Comparison of ENCODE assay signal across 18 mouse cellular contexts in genomic region chr1:72354856-72355255, GRCm38 (mm10).
"Had no signal": no experiment of that assay in that cellular context is flagged by ENCODE, and none has a peak within 500 bp of the region (broad histone marks: within the 10 kb centered on the region; RNA-seq: fewer than 3 reads in every experiment).

No protein-coding gene starts in this region.

- H3K27ac ChIP-seq: midbrain, embryonic 10.5 days; midbrain, embryonic 12.5 days; neural tube, embryonic 13.5 days; neural tube, embryonic 15.5 days had no signal

- H3K27me3 ChIP-seq: midbrain, embryonic 12.5 days; neural tube, embryonic 13.5 days; neural tube, embryonic 15.5 days had no signal

- ATAC-seq: midbrain, embryonic 16.5 days had no signal

- DNase-seq: lung, embryonic 14.5 days; lung, postnatal 10 days; lung, postnatal 4 days; midbrain, embryonic 14.5 days; retina, postnatal 1 day; right cerebral cortex, adult 18-20 months; right cerebral cortex, postnatal 25 days; right cerebral cortex, postnatal 4 days; spleen, adult 18-20 months; thymus, adult 18-20 months; thymus, postnatal 14 days; thymus, postnatal 36 days had no signal

- H3K9ac ChIP-seq: lung, embryonic 14.5 days; midbrain, embryonic 12.5 days; neural tube, embryonic 13.5 days; neural tube, embryonic 15.5 days had no signal

- H3K9me3 ChIP-seq: midbrain, embryonic 10.5 days; midbrain, embryonic 12.5 days; neural tube, embryonic 13.5 days; neural tube, embryonic 15.5 days had no signal

- H3K4me2 ChIP-seq: lung, embryonic 14.5 days; midbrain, embryonic 12.5 days; neural tube, embryonic 13.5 days; neural tube, embryonic 15.5 days had no signal

- H3K4me1 ChIP-seq: midbrain, embryonic 10.5 days; midbrain, embryonic 12.5 days; neural tube, embryonic 13.5 days; neural tube, embryonic 15.5 days had no signal

- H3K4me3 ChIP-seq: midbrain, embryonic 10.5 days; midbrain, embryonic 12.5 days; myocyte; neural tube, embryonic 13.5 days; neural tube, embryonic 15.5 days had no signal
